Mouse (Mus musculus) layer of hippocampus, adult 18-20 months (tissue): ENCODE data around the gene Retn. TPM values are rescaled to one million over a fixed set of nuclear protein-coding genes. Genes with fewer than 3 reads are reported as not detected.

Experiments used
- DNase-seq, 2 experiments: peaks; one replicate each; pipeline ENCODE4 v3.0.0; 2022; ENCODE audit warnings: low spot score in 2 of 2
- total RNA-seq, 2 experiments: library from RNA; stranded (reverse); gene quantifications; 2 replicates each; pipeline ENCODE4 v1.2.3; 2021

Gene Retn
- total RNA-seq, 2 experiments from 2014 or later = 0.74 to 0.79 TPM

GRCm38 (mm10) chr8:3707611-3708010, 52.0 kb downstream of the Retn start:
- no peak for DNase-seq

Other genes starting within 250 kb of the Retn start
- gene Pex11g, start 188.1 kb upstream of the Retn start, total RNA-seq = 1 to 10 TPM in 1 of 2 experiments, under 1 TPM in 1; 0.97 to 1.7 TPM
- under 1 TPM in 1 of 2 experiments, not detected in 1; 0.20 TPM for gene Tex45, start 184.9 kb upstream of the Retn start, total RNA-seq
- 10 to 100 TPM; 30.9 to 31.2 TPM for gene Zfp358, start 162.6 kb upstream of the Retn start, total RNA-seq
- 10 to 100 TPM; 76.0 to 77.3 TPM for gene Mcoln1, start 155.3 kb upstream of the Retn start, total RNA-seq
- gene Pnpla6, start 140.4 kb upstream of the Retn start, total RNA-seq = 10 to 100 TPM; 71.8 to 76.2 TPM
- not detected for gene C330021F23Rik, start 87.8 kb upstream of the Retn start, total RNA-seq
- gene Camsap3, start 68.5 kb upstream of the Retn start, total RNA-seq = 10 to 100 TPM; 31.1 to 36.9 TPM
- gene Xab2, start 34.5 kb upstream of the Retn start, total RNA-seq = 10 to 100 TPM; 39.6 to 41.2 TPM
- 10 to 100 TPM; 80.9 to 84.3 TPM for gene Pet100, start 34.2 kb upstream of the Retn start, total RNA-seq
- gene Pcp2, start 30.2 kb upstream of the Retn start, total RNA-seq = under 1 TPM in 1 of 2 experiments, not detected in 1; 0.92 TPM
- 10 to 100 TPM; 43.6 to 52.5 TPM for gene Stxbp2, start 24.8 kb upstream of the Retn start, total RNA-seq
- gene Mcemp1, start 10.0 kb downstream of the Retn start, total RNA-seq = under 1 TPM in 1 of 2 experiments, not detected in 1; 0.23 TPM
- 10 to 100 TPM; 12.9 to 14.8 TPM for gene Fcor, start 16.6 kb downstream of the Retn start, total RNA-seq
- 10 to 100 TPM; 29.8 to 32.4 TPM for gene Trappc5, start 20.5 kb downstream of the Retn start, total RNA-seq
- gene Fcer2a, start 38.4 kb downstream of the Retn start, total RNA-seq = not detected
- gene Clec4g, start 64.9 kb downstream of the Retn start, total RNA-seq = not detected
- 1 to 10 TPM in 1 of 2 experiments, under 1 TPM in 1; 0.57 to 1.0 TPM for gene Cd209a, start 93.2 kb downstream of the Retn start, total RNA-seq
- gene Cd209e, start 198.5 kb downstream of the Retn start, total RNA-seq = not detected
- gene Cd209d, start 222.8 kb downstream of the Retn start, total RNA-seq = not detected